Mouse (Mus musculus): ENCODE measurements at regions not wholly inside any gene's neighbourhood (a gene's known extent, or its start where the extent isn't known, plus 50 kb on each side); places are given as distances from the start of the nearest gene placed in this dataset.
"Not testable (repeated sequence)": the region's sequence is repeated elsewhere in the genome, so short reads cannot be mapped to it uniquely, and the experiment has no call there.

- no peak for ATAC-seq (ENCODE audit: low read depth)
- H3K4me2 ChIP-seq = no peak overlapping the region
- no peaks in the 10 kb centered on the region for H3K36me3 ChIP-seq
- no peak overlapping the region for H3K9ac ChIP-seq
- H3K27me3 ChIP-seq = no peaks in the 10 kb centered on the region
- 0 out of 2 replicates have a peak, but pooled peaks cover 12% of the 10 kb centered on the region for H3K9me3 ChIP-seq (replicated peaks)
- no peak overlapping the region for H3K27ac ChIP-seq
- H3K4me1 ChIP-seq (replicated peaks) = no peaks in the 10 kb centered on the region
- H3K4me3 ChIP-seq (replicated peaks) = no peak overlapping the region
- no peak for DNase-seq
These were observed 918.9 kb downstream of the Adam6a start for GRCm38 (mm10) chr12:114462566-114462965.

GRCm38 (mm10) chr12:114468857-114469256 lies 925.1 kb downstream of the Adam6a start:
- DNase-seq = no peak
- no peaks in the 10 kb centered on the region for H3K27me3 ChIP-seq
- no peak overlapping the region for H3K9ac ChIP-seq
- no peak overlapping the region for H3K27ac ChIP-seq
- no peaks in the 10 kb centered on the region for H3K4me1 ChIP-seq (replicated peaks)
- 63% methylated on average over 2 of the region's 2 CpGs for WGBS (ENCODE audit: insufficient replicate concordance)
- no peak overlapping the region for H3K4me2 ChIP-seq
- no peak for ATAC-seq (ENCODE audit: low read depth)
- no peaks in the 10 kb centered on the region; the same call in 1 of the 2 replicates for H3K9me3 ChIP-seq (replicated peaks)
- no peak overlapping the region for H3K4me3 ChIP-seq (replicated peaks)
- H3K36me3 ChIP-seq = no peaks in the 10 kb centered on the region

- not testable (repeated sequence) for H3K9ac ChIP-seq; ATAC-seq (ENCODE audit: low read depth)
These were observed 929.0 kb downstream of the Adam6a start for GRCm38 (mm10) chr12:114472678-114473077.

GRCm38 (mm10) chr12:114478741-114479140 lies 935.0 kb downstream of the Adam6a start:
- H3K9ac ChIP-seq = no peak overlapping the region
- H3K27ac ChIP-seq = no peak overlapping the region
- H3K36me3 ChIP-seq = no peaks in the 10 kb centered on the region
- WGBS (ENCODE audit: insufficient replicate concordance) = 65% methylated on average over 3 of the region's 3 CpGs
- H3K4me3 ChIP-seq (replicated peaks) = no peak overlapping the region
- no peak for DNase-seq
- no peak for ATAC-seq (ENCODE audit: low read depth)
- no peak overlapping the region for H3K4me2 ChIP-seq
- H3K4me1 ChIP-seq (replicated peaks) = no peaks in the 10 kb centered on the region
- no peaks in the 10 kb centered on the region for H3K27me3 ChIP-seq
- no peaks in the 10 kb centered on the region for H3K9me3 ChIP-seq (replicated peaks)

More at GRCm38 (mm10) chr12:114472678-114473077, 929.0 kb downstream of the Adam6a start:
- H3K4me2 ChIP-seq; H3K27ac ChIP-seq; H3K9me3 ChIP-seq (replicated peaks); H3K27me3 ChIP-seq; H3K4me1 ChIP-seq (replicated peaks); H3K4me3 ChIP-seq (replicated peaks); H3K36me3 ChIP-seq; DNase-seq: not testable (repeated sequence)

DNA sequence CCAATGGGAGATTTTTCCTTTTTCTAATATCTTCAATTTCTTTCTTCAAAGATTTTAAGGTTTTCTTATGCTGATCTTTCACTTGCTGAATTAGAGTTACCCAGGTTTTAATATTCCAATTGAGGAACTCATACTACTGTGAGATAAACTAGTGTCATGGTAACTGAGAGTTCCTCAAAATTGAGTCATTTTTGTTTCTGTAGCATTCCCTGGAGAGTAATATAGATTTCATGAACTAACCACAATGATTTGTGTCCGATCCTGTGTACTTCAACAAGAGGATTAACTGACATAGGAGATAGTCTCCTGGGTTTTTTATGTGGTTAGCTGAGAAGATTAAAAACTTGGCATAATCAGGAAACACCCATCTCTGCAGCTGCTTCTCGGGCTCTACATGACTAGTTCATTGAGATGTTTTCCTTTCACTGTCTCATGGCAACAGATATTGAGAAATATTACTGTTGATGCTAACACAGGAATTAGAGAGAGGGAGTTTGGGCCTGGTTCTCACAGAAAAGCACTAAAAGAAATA lies 949.9 kb downstream of the Adam6a start:
- WGBS (ENCODE audit: insufficient replicate concordance) = 43% methylated on average over 2 of the region's 2 CpGs
- ATAC-seq (ENCODE audit: low read depth); H3K9me3 ChIP-seq (replicated peaks); H3K4me2 ChIP-seq; H3K9ac ChIP-seq; DNase-seq; H3K27me3 ChIP-seq; H3K4me3 ChIP-seq (replicated peaks); H3K36me3 ChIP-seq; H3K4me1 ChIP-seq (replicated peaks); H3K27ac ChIP-seq: not testable (repeated sequence)

- Histone ChIP-seq H3K9ac (no peak overlapping the region), H3K9me3 (replicated peaks) (no peaks in the 10 kb centered on the region), H3K4me1 (replicated peaks) (no peaks in the 10 kb centered on the region), H3K4me2 (no peak overlapping the region), H3K4me3 (replicated peaks) (no peak overlapping the region), H3K27me3 (no peaks in the 10 kb centered on the region), H3K27ac (no peak overlapping the region), H3K36me3 (no peaks in the 10 kb centered on the region)
- WGBS (ENCODE audit: insufficient replicate concordance) = 24% methylated on average over 2 of the region's 2 CpGs
- ATAC-seq (ENCODE audit: low read depth) (no peak), DNase-seq (no peak)
These were observed 952.0 kb downstream of the Adam6a start for GRCm38 (mm10) chr12:114495741-114496140.

DNA sequence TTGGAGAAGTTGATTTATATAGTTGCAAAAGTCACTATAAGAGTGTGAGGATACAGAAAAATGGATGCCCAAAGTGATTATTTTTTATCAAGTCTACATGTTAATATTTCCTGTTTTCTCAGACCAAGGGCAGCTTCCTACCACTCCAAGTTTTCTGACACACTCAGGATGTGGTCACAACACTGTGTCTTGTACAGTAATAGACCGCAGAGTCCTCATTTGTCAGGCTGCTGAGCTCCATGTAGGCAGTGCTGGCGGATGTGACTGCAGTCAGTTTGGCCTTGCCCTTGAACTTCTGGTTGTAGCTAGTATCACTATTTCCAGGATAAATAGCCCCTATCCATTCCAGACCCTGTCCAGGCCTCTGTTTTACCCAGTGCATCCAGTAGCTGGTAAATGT lies 969.4 kb downstream of the Adam6a start:
- H3K27me3 ChIP-seq = no peaks in the 10 kb centered on the region
- DNase-seq (no peak), ATAC-seq (ENCODE audit: low read depth) (no peak)
- no peaks in the 10 kb centered on the region for H3K4me1 ChIP-seq (replicated peaks)
- WGBS (ENCODE audit: insufficient replicate concordance) = 63% methylated on average over 2 of the region's 2 CpGs
- no peak overlapping the region for H3K4me3 ChIP-seq (replicated peaks)
- no peak overlapping the region for H3K4me2 ChIP-seq
- H3K9ac ChIP-seq = no peak overlapping the region
- H3K27ac ChIP-seq = no peak overlapping the region
- H3K9me3 ChIP-seq (replicated peaks) = 0 out of 2 replicates have a peak, but pooled peaks cover 2% of the 10 kb centered on the region
- H3K36me3 ChIP-seq = no peaks in the 10 kb centered on the region

GRCm38 (mm10) chr12:114542094-114542493 lies 998.4 kb downstream of the Adam6a start:
- not testable (repeated sequence) for H3K9me3 ChIP-seq (replicated peaks); H3K36me3 ChIP-seq; H3K4me3 ChIP-seq (replicated peaks); ATAC-seq (ENCODE audit: low read depth); H3K27ac ChIP-seq; H3K4me2 ChIP-seq; H3K27me3 ChIP-seq; DNase-seq; H3K4me1 ChIP-seq (replicated peaks); H3K9ac ChIP-seq
- 38% methylated on average over 1 of the region's 1 CpGs for WGBS (ENCODE audit: insufficient replicate concordance)

- WGBS (ENCODE audit: insufficient replicate concordance) = 19% methylated on average over 1 of the region's 1 CpGs
- H3K27me3 ChIP-seq; H3K27ac ChIP-seq; DNase-seq; H3K36me3 ChIP-seq; H3K9ac ChIP-seq; H3K4me3 ChIP-seq (replicated peaks); H3K4me2 ChIP-seq; ATAC-seq (ENCODE audit: low read depth); H3K4me1 ChIP-seq (replicated peaks): not testable (repeated sequence)
- H3K9me3 ChIP-seq (replicated peaks) = peaks cover 17% of the 10 kb centered on the region
These were observed 1001.2 kb downstream of the Adam6a start for GRCm38 (mm10) chr12:114544931-114545330.

DNA sequence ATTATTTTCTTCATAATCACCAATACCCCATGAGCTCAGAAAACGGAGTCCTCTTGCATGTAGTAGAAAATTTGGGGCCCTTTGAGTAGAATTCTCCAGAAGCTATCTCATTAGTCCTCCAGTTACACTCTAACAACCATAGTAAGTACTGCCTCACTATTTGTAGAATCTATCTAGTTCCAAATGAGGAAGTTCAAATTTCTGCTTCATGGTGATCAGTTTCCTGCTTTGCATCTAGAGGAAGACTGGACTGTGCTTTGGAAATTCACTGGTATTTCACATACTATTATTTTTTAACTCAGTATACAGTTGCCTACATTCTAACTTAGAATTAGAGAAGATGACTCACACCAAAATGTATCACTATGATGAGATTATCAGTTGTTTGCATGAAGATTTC lies 1018.7 kb downstream of the Adam6a start:
- H3K4me1 ChIP-seq (replicated peaks) = no peaks in the 10 kb centered on the region
- H3K27me3 ChIP-seq = no peaks in the 10 kb centered on the region
- H3K9ac ChIP-seq = no peak overlapping the region
- no peak overlapping the region for H3K4me2 ChIP-seq
- 50% methylated on average over 1 of the region's 1 CpGs for WGBS (ENCODE audit: insufficient replicate concordance)
- 0 out of 2 replicates have a peak, but pooled peaks cover 5% of the 10 kb centered on the region for H3K9me3 ChIP-seq (replicated peaks)
- DNase-seq (no peak), ATAC-seq (ENCODE audit: low read depth) (no peak)
- H3K4me3 ChIP-seq (replicated peaks) = no peak overlapping the region
- no peaks in the 10 kb centered on the region for H3K36me3 ChIP-seq
- H3K27ac ChIP-seq = no peak overlapping the region

GRCm38 (mm10) chr12:114562978-114563377 lies 1019.3 kb downstream of the Adam6a start:
- Histone ChIP-seq H3K9me3 (replicated peaks) (0 out of 2 replicates have a peak, but pooled peaks cover 5% of the 10 kb centered on the region), H3K4me1 (replicated peaks) (no peaks in the 10 kb centered on the region), H3K36me3 (no peaks in the 10 kb centered on the region), H3K4me2 (no peak overlapping the region), H3K27ac (no peak overlapping the region), H3K27me3 (no peaks in the 10 kb centered on the region), H3K9ac (no peak overlapping the region), H3K4me3 (replicated peaks) (no peak overlapping the region)
- WGBS (ENCODE audit: insufficient replicate concordance) = 36% methylated on average over 5 of the region's 5 CpGs
- no peak for ATAC-seq (ENCODE audit: low read depth)
- DNase-seq = no peak

- DNase-seq (no peak), ATAC-seq (ENCODE audit: low read depth) (no peak)
- no peaks in the 10 kb centered on the region for H3K4me1 ChIP-seq (replicated peaks)
- no peak overlapping the region for H3K4me2 ChIP-seq
- H3K9ac ChIP-seq = no peak overlapping the region
- no peak overlapping the region for H3K27ac ChIP-seq
- H3K9me3 ChIP-seq (replicated peaks) = 0 out of 2 replicates have a peak, but pooled peaks cover 5% of the 10 kb centered on the region
- no peak overlapping the region for H3K4me3 ChIP-seq (replicated peaks)
- WGBS (ENCODE audit: insufficient replicate concordance) = 13% methylated on average over 1 of the region's 1 CpGs
- no peaks in the 10 kb centered on the region for H3K27me3 ChIP-seq
- H3K36me3 ChIP-seq = no peaks in the 10 kb centered on the region
These were observed 1020.0 kb downstream of the Adam6a start for GRCm38 (mm10) chr12:114563683-114564082.
